Mouse (Mus musculus) G1E (cell line): ENCODE results near the gene Cep44.

Source experiments
- CTCF ChIP-seq: IDR thresholded peaks from 2 replicates; pipeline ENCODE4 v1.5.1; 2012; ENCODE audit warnings: low read depth, low read length, inconsistent platforms, mixed read lengths
- POLR2AphosphoS5 ChIP-seq: IDR thresholded peaks from 2 replicates; pipeline ENCODE4 v1.6.1; 2012; ENCODE audit warnings: low read depth, low read length, inconsistent platforms; ENCODE audit not compliant: insufficient replicate concordance

GRCm38 (mm10) chr8:56508318-56508951, 42.4 kb downstream of the Cep44 start:
- TF ChIP-seq CTCF (no peak), POLR2AphosphoS5 (no peak)
